Mouse (Mus musculus): ENCODE measurements around the gene Gpsm3. TPM values are rescaled to one million over a fixed set of nuclear protein-coding genes. Genes with fewer than 3 reads are reported as not detected.
A peak's percentile ranks its signal among the peaks of the same experiment; 100 is the strongest.
"Not testable (repeated sequence)": the region's sequence is repeated elsewhere in the genome, so short reads cannot be mapped to it uniquely, and the experiment has no call there.

The Gpsm3 gene
- polyA plus RNA-seq (2012; rRNA removed): 1.7 and 1.9 TPM in 2 replicates

DNA sequence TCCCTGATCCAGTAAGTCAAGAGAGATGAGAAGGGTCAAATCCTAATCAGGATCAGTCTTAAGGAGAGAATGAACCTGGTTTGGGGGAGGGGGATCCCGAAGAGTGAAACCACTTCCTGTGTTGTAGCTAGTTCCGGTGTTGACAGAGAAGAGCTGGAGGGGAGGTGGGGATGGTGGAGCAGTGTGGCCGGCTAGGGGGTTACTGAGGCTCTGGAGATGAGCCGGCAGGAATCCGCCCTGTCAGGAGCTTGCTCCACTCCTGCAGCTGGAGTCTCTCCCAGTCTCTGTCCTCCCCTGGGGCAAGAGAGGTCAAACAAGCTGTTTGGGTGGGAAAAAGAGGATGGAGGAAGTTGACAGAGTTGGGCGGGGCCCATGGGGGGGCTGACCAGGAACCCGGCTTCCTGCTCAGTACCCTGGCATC, at the start of gene Gpsm3:
Gpsm3 (plus strand) TSS at position 126 of the 421 bp plus-strand sequence.
- TF ChIP-seq POLR2A (IDR thresholded peaks at IDR 0.05; ENCODE audit: control insufficient read depth, low read depth, low read length) (no peak), CTCF (IDR thresholded peaks at IDR 0.05; ENCODE audit: control insufficient read depth, insufficient read depth, insufficient replicate concordance, low read depth, low read length) (no peak)
- H3K4me1 ChIP-seq (ENCODE audit: control insufficient read depth, insufficient read depth, low read length): peaks cover 55% of the 10 kb centered on the region
- peak within 1 kb of the TSS; percentile 23; the same call in 1 of the 2 replicates for H3K27ac ChIP-seq (ENCODE audit: control insufficient read depth, insufficient read depth, low read depth, low read length)
- no peaks in the 10 kb centered on the region for H3K36me3 ChIP-seq (ENCODE audit: control insufficient read depth, insufficient read depth, low read length)
- H3K4me3 ChIP-seq (ENCODE audit: control insufficient read depth, low read depth, low read length): peak within 1 kb of the TSS; percentile 28
- H3K27me3 ChIP-seq (ENCODE audit: control insufficient read depth, insufficient read depth, low read length): 0 out of 2 replicates have a peak, but pooled peaks cover 2% of the 10 kb centered on the region

DNA sequence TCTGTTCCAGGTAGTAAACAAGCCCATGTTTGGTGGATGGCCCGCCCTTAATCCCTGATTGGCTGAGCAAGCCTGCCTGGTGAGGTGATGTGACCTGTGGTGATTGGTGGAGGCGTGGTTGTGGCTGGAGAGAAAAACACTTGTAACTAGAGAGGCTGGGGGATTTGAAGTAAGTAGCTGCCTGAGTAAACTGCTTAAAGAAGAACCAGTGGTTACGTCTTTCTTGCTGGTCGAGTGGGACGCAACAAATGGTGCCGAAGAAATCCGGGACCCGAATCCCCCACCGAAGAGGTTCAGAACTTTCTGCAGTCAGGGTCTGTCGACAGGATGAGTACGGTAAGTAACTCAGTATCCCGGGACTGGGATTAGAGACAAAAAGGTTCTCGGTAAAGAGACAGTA, 46.0 kb upstream of the Gpsm3 start:
- H3K27ac ChIP-seq (ENCODE audit: control insufficient read depth, insufficient read depth, low read depth, low read length); H3K4me1 ChIP-seq (ENCODE audit: control insufficient read depth, insufficient read depth, low read length); H3K4me3 ChIP-seq (ENCODE audit: control insufficient read depth, low read depth, low read length); H3K27me3 ChIP-seq (ENCODE audit: control insufficient read depth, insufficient read depth, low read length); H3K36me3 ChIP-seq (ENCODE audit: control insufficient read depth, insufficient read depth, low read length): not testable (repeated sequence)

DNA sequence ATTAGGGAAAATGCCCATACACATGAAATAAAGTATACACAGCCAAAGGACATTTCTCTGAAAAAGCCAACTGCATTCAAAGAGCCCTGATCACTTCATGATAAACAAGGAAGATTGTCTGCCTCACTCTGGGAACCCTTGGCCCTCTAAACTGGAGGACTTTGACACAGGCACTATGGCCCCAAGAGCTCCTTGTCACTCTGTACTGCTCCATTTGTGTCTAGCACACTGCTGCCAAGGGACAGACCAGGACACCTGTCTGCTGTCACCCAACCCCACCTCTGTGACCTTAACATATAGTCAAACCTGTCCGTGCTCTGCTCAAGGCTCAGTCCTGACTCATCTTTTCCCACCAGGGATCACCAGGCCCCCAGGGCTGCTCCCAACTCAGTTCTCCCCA, 42.8 kb upstream of the Gpsm3 start:
- no peak overlapping the region for H3K4me3 ChIP-seq (ENCODE audit: control insufficient read depth, low read depth, low read length)
- no peak for TF ChIP-seq CTCF (IDR thresholded peaks at IDR 0.05; ENCODE audit: control insufficient read depth, insufficient read depth, insufficient replicate concordance, low read depth, low read length)
- no peak for TF ChIP-seq POLR2A (IDR thresholded peaks at IDR 0.05; ENCODE audit: control insufficient read depth, low read depth, low read length)
- H3K36me3 ChIP-seq (ENCODE audit: control insufficient read depth, insufficient read depth, low read length): no peaks in the 10 kb centered on the region
- H3K27me3 ChIP-seq (ENCODE audit: control insufficient read depth, insufficient read depth, low read length): no peaks in the 10 kb centered on the region
- no peak overlapping the region for H3K27ac ChIP-seq (ENCODE audit: control insufficient read depth, insufficient read depth, low read depth, low read length)
- no peaks in the 10 kb centered on the region for H3K4me1 ChIP-seq (ENCODE audit: control insufficient read depth, insufficient read depth, low read length)

GRCm38 (mm10) chr17:34547601-34548000, 42.0 kb upstream of the Gpsm3 start:
- Histone ChIP-seq H3K36me3 (ENCODE audit: control insufficient read depth, insufficient read depth, low read length) (no peaks in the 10 kb centered on the region), H3K27me3 (ENCODE audit: control insufficient read depth, insufficient read depth, low read length) (no peaks in the 10 kb centered on the region), H3K4me3 (ENCODE audit: control insufficient read depth, low read depth, low read length) (no peak overlapping the region), H3K27ac (ENCODE audit: control insufficient read depth, insufficient read depth, low read depth, low read length) (no peak overlapping the region), H3K4me1 (ENCODE audit: control insufficient read depth, insufficient read depth, low read length) (no peaks in the 10 kb centered on the region)
- TF ChIP-seq POLR2A (IDR thresholded peaks at IDR 0.05; ENCODE audit: control insufficient read depth, low read depth, low read length): no peak

DNA sequence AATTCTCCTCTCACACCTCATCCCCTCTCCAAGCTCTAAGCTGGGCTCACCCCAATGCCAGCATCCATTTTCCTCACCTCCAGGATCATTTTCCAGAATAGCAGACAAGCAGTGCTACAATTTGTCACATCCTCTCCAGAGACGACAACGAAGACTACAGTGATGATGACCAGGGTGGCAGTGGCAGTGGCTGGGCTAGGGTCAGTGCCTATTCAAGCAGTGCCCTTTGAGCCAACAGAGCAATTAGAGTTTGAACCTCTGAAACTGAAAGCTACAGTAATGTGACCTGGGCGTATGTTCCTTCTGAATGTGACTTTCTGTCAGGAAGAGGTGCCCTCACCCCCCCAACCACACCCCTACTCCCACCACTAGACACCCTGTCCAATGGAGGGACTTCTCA, 40.5 kb upstream of the Gpsm3 start:
- H3K36me3 ChIP-seq (ENCODE audit: control insufficient read depth, insufficient read depth, low read length): no peaks in the 10 kb centered on the region
- TF ChIP-seq POLR2A (IDR thresholded peaks at IDR 0.05; ENCODE audit: control insufficient read depth, low read depth, low read length) (no peak), CTCF (IDR thresholded peaks at IDR 0.05; ENCODE audit: control insufficient read depth, insufficient read depth, insufficient replicate concordance, low read depth, low read length) (no peak)
- no peaks in the 10 kb centered on the region for H3K4me1 ChIP-seq (ENCODE audit: control insufficient read depth, insufficient read depth, low read length)
- no peak overlapping the region for H3K4me3 ChIP-seq (ENCODE audit: control insufficient read depth, low read depth, low read length)
- H3K27me3 ChIP-seq (ENCODE audit: control insufficient read depth, insufficient read depth, low read length): no peaks in the 10 kb centered on the region
- H3K27ac ChIP-seq (ENCODE audit: control insufficient read depth, insufficient read depth, low read depth, low read length): no peak overlapping the region

GRCm38 (mm10) chr17:34549843-34550242, 39.8 kb upstream of the Gpsm3 start:
- no peak overlapping the region for H3K27ac ChIP-seq (ENCODE audit: control insufficient read depth, insufficient read depth, low read depth, low read length)
- H3K4me3 ChIP-seq (ENCODE audit: control insufficient read depth, low read depth, low read length): no peak overlapping the region
- no peaks in the 10 kb centered on the region for H3K36me3 ChIP-seq (ENCODE audit: control insufficient read depth, insufficient read depth, low read length)
- no peaks in the 10 kb centered on the region for H3K4me1 ChIP-seq (ENCODE audit: control insufficient read depth, insufficient read depth, low read length)
- no peaks in the 10 kb centered on the region for H3K27me3 ChIP-seq (ENCODE audit: control insufficient read depth, insufficient read depth, low read length)
- TF ChIP-seq CTCF (IDR thresholded peaks at IDR 0.05; ENCODE audit: control insufficient read depth, insufficient read depth, insufficient replicate concordance, low read depth, low read length): no peak
- no peak for TF ChIP-seq POLR2A (IDR thresholded peaks at IDR 0.05; ENCODE audit: control insufficient read depth, low read depth, low read length)

- Histone ChIP-seq H3K4me1 (ENCODE audit: control insufficient read depth, insufficient read depth, low read length) (peaks cover 1% of the 10 kb centered on the region; the same call in 1 of the 2 replicates), H3K4me3 (ENCODE audit: control insufficient read depth, low read depth, low read length) (no peak overlapping the region), H3K27ac (ENCODE audit: control insufficient read depth, insufficient read depth, low read depth, low read length) (no peak overlapping the region), H3K27me3 (ENCODE audit: control insufficient read depth, insufficient read depth, low read length) (no peaks in the 10 kb centered on the region), H3K36me3 (ENCODE audit: control insufficient read depth, insufficient read depth, low read length) (no peaks in the 10 kb centered on the region)
- TF ChIP-seq POLR2A (IDR thresholded peaks at IDR 0.05; ENCODE audit: control insufficient read depth, low read depth, low read length) (no peak), CTCF (IDR thresholded peaks at IDR 0.05; ENCODE audit: control insufficient read depth, insufficient read depth, insufficient replicate concordance, low read depth, low read length) (peak; percentile 93; the same call in 1 of the 2 replicates)
These were observed 34.1 kb upstream of the Gpsm3 start for GRCm38 (mm10) chr17:34555483-34555882.

DNA sequence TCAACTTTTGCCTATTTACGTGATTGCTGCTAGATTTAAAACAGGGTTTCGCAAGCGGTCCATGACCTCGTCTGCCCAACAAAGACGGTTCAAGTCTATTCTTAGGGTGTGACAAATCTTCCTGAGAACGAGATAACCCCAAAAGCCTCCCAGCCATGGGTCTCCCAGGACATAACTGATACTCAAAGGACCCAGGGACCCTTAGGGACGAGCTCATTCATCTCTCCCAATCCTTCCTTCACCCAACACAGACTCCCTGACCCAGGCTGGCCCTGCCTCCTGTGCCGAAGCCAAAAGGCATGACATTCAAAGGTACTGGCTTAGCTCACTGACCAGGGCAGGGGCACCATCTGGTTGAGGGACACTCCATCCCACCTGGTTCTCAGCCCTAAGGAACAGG, 33.2 kb upstream of the Gpsm3 start:
- Histone ChIP-seq H3K4me3 (ENCODE audit: control insufficient read depth, low read depth, low read length) (no peak overlapping the region), H3K27ac (ENCODE audit: control insufficient read depth, insufficient read depth, low read depth, low read length) (no peak overlapping the region), H3K27me3 (ENCODE audit: control insufficient read depth, insufficient read depth, low read length) (no peaks in the 10 kb centered on the region), H3K4me1 (ENCODE audit: control insufficient read depth, insufficient read depth, low read length) (peaks cover 3% of the 10 kb centered on the region), H3K36me3 (ENCODE audit: control insufficient read depth, insufficient read depth, low read length) (no peaks in the 10 kb centered on the region)
- TF ChIP-seq POLR2A (IDR thresholded peaks at IDR 0.05; ENCODE audit: control insufficient read depth, low read depth, low read length) (no peak), CTCF (IDR thresholded peaks at IDR 0.05; ENCODE audit: control insufficient read depth, insufficient read depth, insufficient replicate concordance, low read depth, low read length) (no peak)
